Mouse (Mus musculus) thymus, postnatal 10 days (tissue): ENCODE measurements around the gene AC109138.7.
"Not testable (repeated sequence)": the region's sequence is repeated elsewhere in the genome, so short reads cannot be mapped to it uniquely, and the experiment has no call there.

ENCODE experiments used
- DNase-seq, 2 experiments: peaks; one replicate each; pipeline ENCODE4 v3.0.0; 2021; ENCODE audit warnings: low spot score in 2 of 2

AC109138.7 gene

DNA sequence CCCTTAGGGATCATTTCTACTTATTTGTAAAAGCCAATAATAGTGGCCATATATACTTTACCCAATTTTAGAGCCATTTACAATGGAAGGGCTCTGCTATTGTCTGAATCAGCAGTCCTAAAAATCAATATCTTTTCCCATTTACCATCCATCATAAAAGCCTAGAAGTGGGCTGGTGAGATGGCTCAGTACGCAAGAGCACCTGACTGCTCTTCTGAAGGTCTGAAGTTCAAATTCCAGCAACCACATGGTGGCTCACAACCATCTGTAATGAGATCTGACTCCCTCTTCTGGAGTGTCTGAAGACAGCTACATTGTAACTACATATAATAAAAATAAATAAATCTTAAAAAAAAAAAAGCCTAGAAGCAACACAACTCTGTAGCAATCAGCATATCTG lies 34.5 kb downstream of the AC109138.7 start:
- DNase-seq, result not testable (repeated sequence)

DNA sequence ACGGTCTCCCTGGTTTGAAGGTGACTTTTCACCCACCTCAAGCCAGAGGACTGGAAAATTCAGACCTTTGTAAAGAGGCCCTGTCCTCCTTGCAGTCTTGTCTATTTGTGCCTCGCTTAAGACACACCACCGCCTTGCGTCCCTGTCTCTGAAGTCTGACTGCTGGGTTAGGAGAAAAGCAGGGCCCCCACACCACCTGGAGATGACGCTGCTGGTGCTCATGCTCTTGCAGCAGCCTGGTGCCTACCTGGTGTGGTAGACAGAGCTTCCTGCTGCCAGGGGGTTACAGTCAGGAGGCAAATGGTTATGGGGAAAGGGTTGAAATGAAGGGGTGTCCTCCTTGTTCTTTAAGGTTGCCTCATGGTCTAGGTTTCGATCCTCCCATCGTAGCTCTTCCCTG lies 40.1 kb downstream of the AC109138.7 start:
- no peak for DNase-seq

GRCm38 (mm10) chr19:4255583-4256162 lies 41.5 kb downstream of the AC109138.7 start:
- DNase-seq, result no peak

GRCm38 (mm10) chr19:4257216-4257896 lies 43.2 kb downstream of the AC109138.7 start:
- DNase-seq, result peak; percentile 80 to 92

DNA sequence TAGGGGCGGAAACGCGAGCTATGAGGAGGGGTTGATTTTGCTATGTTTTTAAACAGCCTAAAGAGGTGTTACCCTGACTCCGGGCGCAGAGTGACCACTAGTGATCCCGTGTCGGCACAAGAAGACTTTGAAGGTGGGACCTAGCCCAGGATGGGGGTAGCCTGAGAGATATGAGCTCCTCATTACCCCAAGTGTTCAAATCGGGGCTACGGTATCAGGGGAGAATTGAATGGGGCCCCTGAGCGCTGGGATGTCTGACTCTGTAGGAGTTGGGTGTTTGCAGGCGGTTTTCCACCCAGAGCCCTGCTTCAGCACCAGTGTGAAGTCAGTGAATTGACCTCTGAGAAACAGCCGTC lies 43.7 kb downstream of the AC109138.7 start:
- no peak for DNase-seq

- peak in 1 of 2 experiments; percentile 51 for DNase-seq
Measured at GRCm38 (mm10) chr19:4261038-4261698, 47.0 kb downstream of the AC109138.7 start.

GRCm38 (mm10) chr19:4262756-4263155 lies 48.6 kb downstream of the AC109138.7 start:
- DNase-seq, result no peak

DNA sequence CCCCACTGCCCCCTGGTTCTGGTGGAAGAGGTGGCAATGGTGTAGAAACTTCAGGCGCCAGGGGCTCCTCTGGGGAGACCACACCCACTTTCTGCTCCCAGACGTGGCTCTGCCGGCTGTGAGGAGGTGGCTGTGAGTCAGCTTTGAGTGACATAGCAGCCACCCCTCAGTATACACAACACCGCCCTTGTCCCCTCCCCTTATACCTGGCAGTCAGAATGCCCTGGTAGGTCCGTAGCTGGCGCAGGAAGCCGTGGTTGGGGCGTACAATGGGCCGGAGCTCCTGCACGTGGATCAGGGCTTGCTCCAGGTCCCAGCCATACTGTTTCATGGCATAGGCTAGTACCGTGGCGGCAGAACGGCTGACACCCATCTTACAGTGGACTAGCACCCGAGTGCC lies 49.5 kb downstream of the AC109138.7 start:
- DNase-seq, result no peak

DNA sequence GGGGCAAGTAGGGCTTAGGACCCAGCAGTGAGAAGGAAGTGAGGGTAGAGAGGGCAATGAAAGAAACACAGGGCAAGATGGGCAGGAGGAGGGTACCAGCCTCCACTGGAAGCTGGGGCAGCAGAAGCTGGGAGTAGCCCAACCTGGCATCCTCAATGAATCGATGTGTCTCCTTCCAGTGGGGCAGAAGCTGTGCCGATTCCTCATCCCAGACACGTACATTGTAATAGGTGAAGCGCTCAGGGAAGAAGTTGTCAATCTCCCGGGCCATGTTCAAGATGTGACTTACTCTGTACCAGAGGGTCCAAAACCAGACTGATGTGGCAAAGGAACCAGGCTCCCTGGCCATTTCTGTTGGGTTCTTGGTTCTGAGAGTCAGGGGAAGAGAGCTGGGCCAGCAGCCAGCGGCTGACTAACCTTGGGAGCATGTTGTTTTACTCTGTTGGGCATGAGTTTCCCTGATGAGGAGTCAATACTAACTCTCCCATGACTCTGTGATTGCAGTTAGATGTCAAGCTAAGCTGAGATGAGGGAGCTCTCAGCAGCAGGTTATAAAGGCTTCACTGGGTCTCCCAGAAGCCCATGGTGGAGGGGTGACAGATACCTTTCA lies 50.1 kb downstream of the AC109138.7 start:
- DNase-seq, result no peak

GRCm38 (mm10) chr19:4265956-4266355 lies 51.8 kb downstream of the AC109138.7 start:
- peak in 1 of 2 experiments; percentile 28 for DNase-seq

GRCm38 (mm10) chr19:4268566-4269361 lies 54.6 kb downstream of the AC109138.7 start, which contains the start of gene Ssh3:
Gene Ssh3 (minus strand): TSS chr19:4269180.
- peak in 1 of 2 experiments; percentile 41 for DNase-seq

- no peak for DNase-seq
Measured at GRCm38 (mm10) chr19:4270187-4270586, 56.0 kb downstream of the AC109138.7 start.

DNA sequence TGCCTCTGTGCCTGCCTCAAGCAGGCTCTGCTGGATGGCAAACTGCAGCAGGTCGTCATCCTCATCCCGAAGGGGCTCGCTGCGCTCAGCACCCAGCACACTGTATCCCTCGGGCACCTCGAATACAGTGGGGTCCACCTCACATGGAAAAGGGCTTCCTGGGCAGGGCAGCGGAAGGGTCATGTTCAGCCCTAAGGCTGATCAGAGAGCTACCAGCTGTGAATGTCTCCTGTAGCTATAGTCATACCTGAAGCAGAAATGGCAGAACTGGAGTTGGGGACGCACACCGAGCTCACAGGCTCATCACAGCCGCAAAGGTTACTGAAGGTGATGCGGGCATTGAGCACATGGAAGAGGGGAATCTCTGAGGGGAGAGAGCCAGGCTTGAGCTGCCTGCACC lies 56.8 kb downstream of the AC109138.7 start:
- DNase-seq, result no peak

DNA sequence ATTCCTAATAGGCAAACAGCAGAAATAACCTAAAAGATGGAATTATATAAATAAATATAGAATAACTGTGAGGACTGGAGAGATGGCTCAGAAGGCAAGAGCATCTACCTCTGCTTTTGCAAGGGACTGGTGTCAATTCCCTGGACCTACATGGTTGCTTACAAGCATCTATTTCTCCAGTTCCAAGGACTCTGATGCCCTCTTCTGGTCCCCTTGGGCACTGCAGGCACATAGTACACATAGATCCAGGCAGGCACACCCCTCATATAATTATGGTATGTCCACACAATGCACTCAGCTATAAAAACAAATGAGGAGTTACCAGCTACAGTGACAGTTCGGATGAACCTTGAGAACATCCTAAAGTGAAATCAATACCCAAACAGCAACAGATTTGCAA lies 65.3 kb downstream of the AC109138.7 start:
- peak in 1 of 2 experiments; percentile 17 for DNase-seq

DNA sequence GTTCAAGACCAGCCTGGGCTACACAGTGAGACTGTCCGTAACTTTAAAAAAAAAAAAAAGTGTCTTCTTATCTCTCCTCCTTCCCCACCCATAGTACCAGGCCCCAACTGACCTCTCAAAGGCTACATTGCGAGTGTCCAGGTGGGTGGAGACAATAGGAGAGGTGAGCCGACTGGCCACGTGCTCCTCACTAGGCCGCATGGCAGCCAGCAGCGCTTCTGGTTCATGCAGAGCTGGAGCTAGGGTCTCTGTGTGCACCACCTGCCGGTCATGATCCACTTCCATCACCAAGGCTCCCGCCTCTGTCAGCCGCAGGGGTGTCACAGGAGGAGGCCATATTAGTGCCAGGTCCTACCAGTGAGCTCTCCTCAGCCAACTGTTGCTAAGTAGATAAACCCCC lies 66.3 kb downstream of the AC109138.7 start:
- no peak for DNase-seq
